Mouse (Mus musculus) olfactory bulb, adult 2 months (tissue): ENCODE results near the gene Appbp2. TPM values are rescaled to one million over a fixed set of nuclear protein-coding genes. Genes with fewer than 3 reads are reported as not detected.
"Not testable (repeated sequence)": the region's sequence is repeated elsewhere in the genome, so short reads cannot be mapped to it uniquely, and the experiment has no call there.

Source experiments
- H3K27ac ChIP-seq: fragments of 200-500 bp; 2 replicates; pipeline ENCODE4 v1.5.1; 2012; ENCODE audit warnings: low read depth, low read length; ENCODE audit not compliant: insufficient read depth
- H3K4me1 ChIP-seq: fragments of 200-500 bp; 2 replicates; pipeline ENCODE4 v1.6.1; 2012; ENCODE audit warnings: low read length; ENCODE audit not compliant: control insufficient read depth, insufficient read depth
- H3K4me3 ChIP-seq: fragments of 200-500 bp; 2 replicates; pipeline ENCODE4 v1.5.1; 2012; ENCODE audit warnings: mild to moderate bottlenecking, low read depth, low read length, moderate library complexity; ENCODE audit not compliant: insufficient read depth
- CTCF ChIP-seq: fragments of 200-500 bp; IDR thresholded peaks from 2 replicates; pipeline ENCODE4 v1.5.1; 2012; ENCODE audit warnings: low read depth, mild to moderate bottlenecking, low read length, moderate library complexity; ENCODE audit not compliant: insufficient read depth
- POLR2A ChIP-seq: fragments of 200-500 bp; IDR thresholded peaks from 2 replicates; pipeline ENCODE4 v1.6.1; 2012; ENCODE audit warnings: mild to moderate bottlenecking, low read depth, low read length, moderate library complexity; ENCODE audit not compliant: insufficient read depth
- WGBS: fragments of 180-500 bp; shearing (Covaris S2); methylation state at CpG from one replicate; pipeline ENCODE4 v1.1.7; 2018; 5-methylcytosine and 5-hydroxymethylcytosine counted together
- polyA plus RNA-seq: library from polyadenylated mRNA; stranded (reverse); fragments of >200 nt; gene quantifications from 2 replicates; pipeline ENCODE4 v1.2.4, GENCODE M21; 2012; ENCODE audit warnings: low replicate concordance; ENCODE audit not compliant: missing spikeins, insufficient read depth, insufficient read length

The Appbp2 gene
- polyA plus RNA-seq, 1 experiment, result not detected

DNA sequence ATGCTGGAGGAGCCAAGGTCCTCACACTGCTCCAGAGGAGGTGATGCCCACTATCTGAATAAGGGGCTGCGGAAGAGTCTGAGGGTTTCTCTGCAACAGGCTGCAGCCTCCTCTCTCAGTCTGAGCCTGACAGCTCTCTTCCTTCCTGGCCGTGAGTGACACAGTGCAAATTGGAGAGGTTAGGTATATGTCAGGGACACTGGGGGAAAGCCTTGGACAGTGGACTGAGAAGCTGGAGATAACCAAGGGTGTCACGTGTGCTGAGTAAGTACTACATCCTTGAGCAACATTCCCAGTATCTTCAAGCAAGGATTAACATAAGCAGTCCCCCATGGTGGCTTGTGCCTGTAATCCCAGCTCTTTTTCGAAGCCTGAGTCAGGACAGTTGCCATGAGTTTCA is 56.5 kb downstream of the Appbp2 start:
- TF ChIP-seq POLR2A, result no peak
- no peak for TF ChIP-seq CTCF
- Histone ChIP-seq H3K4me1 (no peaks in the 10 kb centered on the region), H3K4me3 (no peak overlapping the region), H3K27ac (no peak overlapping the region)
- 91% methylated on average over 4 of the region's 4 CpGs for WGBS

- WGBS, result 89% methylated on average over 6 of the region's 6 CpGs
- no peak overlapping the region for H3K27ac ChIP-seq
- no peak for TF ChIP-seq POLR2A
- TF ChIP-seq CTCF, result 0 out of 2 replicates have a peak, but pooled peaks have one; percentile 4
- no peaks in the 10 kb centered on the region for H3K4me1 ChIP-seq
- H3K4me3 ChIP-seq, result no peak overlapping the region
Measured at GRCm38 (mm10) chr11:85177761-85178160, 57.2 kb downstream of the Appbp2 start.

GRCm38 (mm10) chr11:85175941-85176340 is 59.0 kb downstream of the Appbp2 start:
- 74% methylated on average over 3 of the region's 3 CpGs for WGBS
- Histone ChIP-seq H3K4me3 (no peak overlapping the region), H3K27ac (no peak overlapping the region), H3K4me1 (no peaks in the 10 kb centered on the region)
- no peak for TF ChIP-seq POLR2A
- TF ChIP-seq CTCF, result no peak

DNA sequence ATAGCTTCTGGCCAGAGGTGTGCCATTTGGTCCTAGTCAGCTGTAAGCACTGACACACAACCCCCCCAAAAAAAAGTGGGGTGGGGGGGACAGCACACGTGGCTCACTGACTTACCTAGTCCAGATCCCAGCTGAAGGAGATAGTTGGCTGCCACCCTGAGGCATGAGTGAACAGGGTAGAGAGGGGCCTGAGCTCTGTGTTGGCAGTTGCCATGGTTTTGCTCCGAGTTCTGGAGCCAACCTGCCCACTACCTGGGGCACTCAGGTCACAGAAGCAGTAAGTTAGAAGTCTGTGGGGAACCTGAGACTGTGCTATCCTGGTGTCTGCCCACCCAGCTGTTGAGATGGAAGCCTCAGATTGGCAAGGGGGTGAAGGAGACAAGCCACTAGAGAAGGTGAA is 64.1 kb downstream of the Appbp2 start:
- 34% methylated on average over 2 of the region's 2 CpGs for WGBS
- Histone ChIP-seq H3K4me1 (peaks cover 5% of the 10 kb centered on the region; the same call in 1 of the 2 replicates), H3K27ac (no peak overlapping the region), H3K4me3 (no peak overlapping the region)
- no peak for TF ChIP-seq CTCF
- no peak for TF ChIP-seq POLR2A

DNA sequence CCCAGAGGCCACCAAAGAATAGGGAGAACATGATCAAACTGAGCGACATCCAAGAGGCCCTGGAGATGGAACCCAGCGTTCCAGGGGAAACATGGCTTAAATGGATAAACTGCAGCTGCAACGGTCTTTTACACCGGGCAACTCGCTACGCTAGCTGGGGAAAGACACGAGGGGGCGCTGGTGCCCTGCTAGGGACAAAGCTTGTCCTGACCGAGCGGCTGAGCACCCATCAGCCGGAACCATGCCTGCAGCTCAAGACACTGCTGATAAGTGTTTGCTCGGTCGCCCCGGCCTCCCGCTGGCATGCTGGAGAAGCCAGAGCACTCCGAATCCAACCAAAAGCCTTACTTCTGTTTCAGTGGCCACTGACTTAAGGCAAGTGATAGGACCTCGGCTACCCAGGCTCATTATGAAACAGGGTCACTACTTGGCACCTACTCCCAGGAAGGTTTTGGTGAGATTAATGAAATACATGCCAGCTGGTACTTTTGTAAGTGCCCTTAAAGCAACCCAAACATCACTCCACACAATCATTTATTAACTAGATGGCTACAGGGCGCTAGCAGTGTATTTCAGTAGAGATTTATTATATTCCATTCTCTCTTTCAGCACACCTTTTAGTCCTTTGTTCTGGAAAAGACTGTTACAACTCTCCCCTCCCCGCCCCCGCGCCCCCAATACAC is 64.7 kb downstream of the Appbp2 start, which contains the start of gene 1700125H20Rik:
TSS of gene 1700125H20Rik (plus strand) at position 347 of the 683 bp plus-strand sequence.
- H3K4me3 ChIP-seq, result peak within 1 kb of the TSS; percentile 39
- TF ChIP-seq CTCF (peak; percentile 79), POLR2A (no peak)
- no peak within 1 kb of the TSS for H3K27ac ChIP-seq
- 11% methylated on average over 21 of the region's 21 CpGs for WGBS
- H3K4me1 ChIP-seq, result peaks cover 5% of the 10 kb centered on the region; the same call in 1 of the 2 replicates

- WGBS, result 90% methylated on average over 1 of the region's 1 CpGs
- no peak for TF ChIP-seq CTCF
- TF ChIP-seq POLR2A, result no peak
- Histone ChIP-seq H3K27ac (no peak overlapping the region), H3K4me1 (peaks cover 5% of the 10 kb centered on the region; the same call in 1 of the 2 replicates), H3K4me3 (no peak overlapping the region)
Measured at GRCm38 (mm10) chr11:85167503-85167902, 67.4 kb downstream of the Appbp2 start.

DNA sequence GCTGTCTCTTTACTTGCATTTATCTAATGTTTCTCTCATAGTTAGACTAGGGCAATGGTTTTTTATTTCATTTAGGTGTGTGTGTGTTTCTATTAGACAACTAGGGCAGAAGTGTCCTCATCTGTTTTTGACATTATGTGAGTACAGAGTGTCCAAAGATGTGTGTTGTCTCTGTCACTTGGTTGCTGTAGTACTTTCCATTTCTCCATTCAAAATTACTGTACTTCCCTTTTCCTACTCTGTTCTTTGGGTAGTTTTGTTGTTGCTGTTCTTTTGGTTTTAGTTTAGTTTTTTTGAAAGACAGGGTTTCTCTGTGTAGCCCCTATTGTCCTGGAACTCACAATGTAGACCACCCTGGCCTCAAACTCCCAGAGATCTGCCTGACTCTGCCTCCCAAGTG is 70.6 kb downstream of the Appbp2 start:
- TF ChIP-seq POLR2A (no peak), CTCF (no peak)

DNA sequence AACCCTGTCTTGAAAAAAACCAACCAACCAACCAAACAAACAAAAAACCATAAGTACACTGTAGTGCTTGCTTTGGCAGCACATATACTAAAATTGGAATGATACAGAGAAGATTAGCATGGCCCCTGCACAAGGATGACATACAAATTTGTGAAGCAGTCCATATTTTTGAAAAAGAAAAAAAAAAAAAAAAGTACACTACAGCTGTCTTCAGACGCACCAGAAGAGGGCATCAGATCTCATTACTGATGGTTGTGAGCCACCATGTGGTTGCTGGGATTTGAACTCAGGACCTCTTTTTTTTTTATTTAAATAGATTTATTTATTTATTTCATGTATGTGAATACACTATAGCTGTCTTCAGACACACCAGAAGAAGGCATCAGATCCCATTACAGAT is 71.9 kb downstream of the Appbp2 start:
- not testable (repeated sequence) for H3K4me3 ChIP-seq, H3K27ac ChIP-seq, H3K4me1 ChIP-seq
- 88% methylated on average over 1 of the region's 1 CpGs for WGBS

More for the DNA sequence above, 70.6 kb downstream of the Appbp2 start:
- H3K27ac ChIP-seq, result no peak overlapping the region
- H3K4me1 ChIP-seq, result no peaks in the 10 kb centered on the region
- no peak overlapping the region for H3K4me3 ChIP-seq

GRCm38 (mm10) chr11:85157301-85157700 is 77.6 kb downstream of the Appbp2 start:
- TF ChIP-seq CTCF (no peak), POLR2A (no peak)
- WGBS, result 74% methylated on average over 2 of the region's 2 CpGs
- Histone ChIP-seq H3K4me3 (no peak overlapping the region), H3K27ac (no peak overlapping the region), H3K4me1 (no peaks in the 10 kb centered on the region)
